Mouse (Mus musculus) left cerebral cortex, postnatal 10 days (tissue): Measurements from ENCODE around the gene Ctnna2. TPM values are rescaled to one million over a fixed set of nuclear protein-coding genes. Genes with fewer than 3 reads are reported as not detected.
A peak's percentile ranks its signal among the peaks of the same experiment; 100 is the strongest.

ENCODE experiments used
- DNase-seq, 2 experiments: peaks; one replicate each; pipeline ENCODE4 v3.0.0; 2021 to 2022; ENCODE audit warnings: low spot score in 2 of 2, mixed read lengths in 1 of 2; ENCODE audit errors: extremely low spot score in 1 of 2
- intact Hi-C: fragments of 180-260 bp; cut with DNase I; formaldehyde crosslinking; loops from one replicate; pipeline ENCODE4 v1.15.1; 2025
- total RNA-seq, 2 experiments: library from RNA; stranded (reverse); gene quantifications; 2 replicates each; pipeline ENCODE4 v1.2.3; 2021

Gene Ctnna2
- total RNA-seq, 2 experiments from 2014 or later = 153 to 158 TPM

GRCm38 (mm10) chr6:77838653-77839052 is 140.8 kb downstream of the Ctnna2 start:
- intact Hi-C loops = loop anchor here (10.0 kb wide), 1 partner anchor 184 kb away; no protein-coding TSS in a partner anchor
- no peak for DNase-seq

GRCm38 (mm10) chr6:77837543-77837942 is 142.0 kb downstream of the Ctnna2 start:
- DNase-seq = no peak
- intact Hi-C loops = loop anchor here (10.0 kb wide), 1 partner anchor 183 kb away; no protein-coding TSS in a partner anchor

GRCm38 (mm10) chr6:77834680-77835079 is 144.8 kb downstream of the Ctnna2 start:
- intact Hi-C loops = loop anchor here (10.0 kb wide), 1 partner anchor 180 kb away; no protein-coding TSS in a partner anchor
- DNase-seq = no peak

- intact Hi-C loops = no loop called here
- DNase-seq = no peak
These were observed 152.0 kb downstream of the Ctnna2 start for GRCm38 (mm10) chr6:77827526-77827925.

- intact Hi-C loops = no loop called here
- no peak for DNase-seq
These were observed 162.4 kb downstream of the Ctnna2 start for GRCm38 (mm10) chr6:77817116-77817515.

- intact Hi-C loops = no loop called here
- DNase-seq = no peak
These were observed 168.5 kb downstream of the Ctnna2 start for GRCm38 (mm10) chr6:77811041-77811440.

GRCm38 (mm10) chr6:77802604-77803003 is 176.9 kb downstream of the Ctnna2 start:
- no peak for DNase-seq
- intact Hi-C loops = no loop called here

GRCm38 (mm10) chr6:77783342-77783741 is 196.2 kb downstream of the Ctnna2 start:
- DNase-seq = no peak
- intact Hi-C loops = no loop called here

GRCm38 (mm10) chr6:77768357-77769103 is 211.0 kb downstream of the Ctnna2 start:
- intact Hi-C loops = no loop called here
- no peak for DNase-seq

- intact Hi-C loops = no loop called here
- no peak for DNase-seq
These were observed 221.3 kb downstream of the Ctnna2 start for GRCm38 (mm10) chr6:77758164-77758563.

- intact Hi-C loops = no loop called here
- DNase-seq = no peak
These were observed 234.1 kb downstream of the Ctnna2 start for GRCm38 (mm10) chr6:77745426-77745825.

GRCm38 (mm10) chr6:77743651-77744050 is 235.8 kb downstream of the Ctnna2 start:
- DNase-seq = no peak
- intact Hi-C loops = no loop called here

GRCm38 (mm10) chr6:77742988-77743387 is 236.5 kb downstream of the Ctnna2 start:
- no peak for DNase-seq
- intact Hi-C loops = no loop called here

- intact Hi-C loops = no loop called here
These were observed 240.9 kb downstream of the Ctnna2 start for GRCm38 (mm10) chr6:77738640-77739039.

GRCm38 (mm10) chr6:77724952-77725299 is 254.6 kb downstream of the Ctnna2 start:
- intact Hi-C loops = no loop called here
- DNase-seq = no peak

More at GRCm38 (mm10) chr6:77738640-77739039, 240.9 kb downstream of the Ctnna2 start:
- DNase-seq = no peak

GRCm38 (mm10) chr6:77724042-77724951 is 255.2 kb downstream of the Ctnna2 start:
- intact Hi-C loops = no loop called here
- DNase-seq = peak in 1 of 2 experiments; percentile 42

GRCm38 (mm10) chr6:77694093-77694492 is 285.4 kb downstream of the Ctnna2 start:
- peak in 1 of 2 experiments; percentile 59 for DNase-seq
- intact Hi-C loops = no loop called here

- intact Hi-C loops = no loop called here
- DNase-seq = no peak
These were observed 292.3 kb downstream of the Ctnna2 start for GRCm38 (mm10) chr6:77687173-77687572.

GRCm38 (mm10) chr6:77650127-77650526 is 329.4 kb downstream of the Ctnna2 start:
- intact Hi-C loops = loop anchor here (5.0 to 10.0 kb wide), 2 partner anchors 185 to 672 kb away; no protein-coding TSS in a partner anchor

More at GRCm38 (mm10) chr6:77650127-77650526, 329.4 kb downstream of the Ctnna2 start:
- DNase-seq = peak; percentile 39 to 54
